Mouse (Mus musculus) stomach, postnatal 0 days (tissue): Measurements from ENCODE around the gene Rabep2.

ENCODE experiments used
- CTCF ChIP-seq: IDR thresholded peaks from 2 replicates; pipeline ENCODE4 v1.5.1; 2016; ENCODE audit warnings: antibody characterized with exemption, low read depth, mild to moderate bottlenecking, moderate library complexity
- EP300 ChIP-seq: optimal IDR thresholded peaks from 2 replicates; pipeline ENCODE3; 2016; ENCODE audit warnings: antibody characterized with exemption

DNA sequence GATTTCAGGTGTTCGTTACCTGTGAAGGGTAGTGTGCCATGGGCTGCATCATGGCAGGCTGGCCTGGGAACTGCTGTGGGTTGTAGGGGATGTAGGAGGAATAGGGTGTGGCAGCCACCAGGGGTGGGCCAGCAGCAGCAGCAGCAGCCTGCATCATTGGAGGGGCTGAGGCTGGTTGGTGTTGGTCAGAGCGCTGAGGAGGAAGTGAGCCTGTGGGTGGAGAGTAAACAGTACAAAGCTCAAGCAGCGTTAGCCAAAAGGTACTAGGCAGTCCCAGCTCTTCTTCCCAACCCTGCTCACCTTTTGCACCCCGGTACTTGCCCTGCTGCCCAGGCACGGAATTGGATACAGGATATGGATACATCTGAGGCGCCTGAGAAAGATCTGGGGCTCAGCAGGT, 65.6 kb downstream of the Rabep2 start:
- no peak for TF ChIP-seq EP300
- TF ChIP-seq CTCF: no peak
